Mouse (Mus musculus) lung, adult 2 months (tissue): Measurements from ENCODE around the gene Hpd.

Experiments
- CTCF ChIP-seq: fragments of 200-500 bp; IDR thresholded peaks from 2 replicates; pipeline ENCODE4 v1.5.1; 2011; ENCODE audit warnings: mild to moderate bottlenecking, low read length, control low read depth; ENCODE audit not compliant: insufficient read depth
- POLR2A ChIP-seq: fragments of 200-500 bp; IDR thresholded peaks from 2 replicates; pipeline ENCODE4 v1.6.1; 2011; ENCODE audit warnings: low read depth, mild to moderate bottlenecking, control low read depth, low read length, borderline replicate concordance; ENCODE audit errors: extremely low read depth

DNA sequence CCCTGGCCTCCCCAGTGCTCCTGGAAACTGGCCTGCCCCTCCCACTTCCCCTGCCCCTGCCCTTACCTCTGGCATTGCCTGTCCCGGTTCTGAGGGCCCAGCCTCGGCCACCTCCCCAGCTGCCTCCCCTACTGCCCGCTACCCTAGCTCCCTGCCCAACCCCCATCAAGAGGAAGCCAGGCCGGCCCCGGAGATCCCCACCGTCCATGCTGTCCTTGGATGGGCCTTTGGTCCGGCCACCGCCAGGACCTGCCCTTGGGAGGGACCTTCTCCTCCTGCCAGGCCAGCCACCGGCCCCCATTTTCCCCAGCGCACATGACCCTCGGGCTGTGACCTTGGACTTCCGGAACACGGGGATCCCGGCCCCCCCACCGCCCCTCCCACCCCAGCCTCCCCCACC lies 22.2 kb downstream of the Hpd start:
- TF ChIP-seq CTCF, result no peak
- no peak for TF ChIP-seq POLR2A
